Mouse (Mus musculus): ENCODE data around the gene Cmtm4.

GRCm38 (mm10) chr8:104390245-104390644 lies 5.4 kb downstream of the Cmtm4 start:
- no peak for TF ChIP-seq POLR2A (IDR thresholded peaks at IDR 0.05; ENCODE audit: borderline replicate concordance, insufficient read depth, low read length)
- TF ChIP-seq CTCF (IDR thresholded peaks at IDR 0.05; ENCODE audit: borderline replicate concordance, insufficient read depth, low read depth, low read length): no peak
